Mouse (Mus musculus) heart, embryonic 10.5 days (tissue): ENCODE measurements around the gene Dct. TPM values are rescaled to one million over a fixed set of nuclear protein-coding genes. Genes with fewer than 3 reads are reported as not detected.

Experiments
- polyA plus RNA-seq: library from polyadenylated mRNA; unstranded; fragments of >200 nt; fragmentation: Nextera tagmentation; extraction: Ambion mirVana; gene quantifications from 2 replicates; pipeline ENCODE4 v1.2.1, GENCODE M21; 2016

Gene Dct
- polyA plus RNA-seq, 1 experiment from 2014 or later, result 1.0 TPM

Other genes with a start within 250 kb of the Dct start
- 38.9 and 40.7 TPM in 2 replicates for gene Tgds, start 80.5 kb upstream of the Dct start, polyA plus RNA-seq
- 43.6 and 46.3 TPM in 2 replicates for gene Gpr180, start 84.9 kb upstream of the Dct start, polyA plus RNA-seq
- 0.04 and 0.09 TPM in 2 replicates for gene Sox21, start 184.8 kb upstream of the Dct start, polyA plus RNA-seq
- not detected in 2 replicates for gene Gm9376, start 214.7 kb upstream of the Dct start, polyA plus RNA-seq